Mouse (Mus musculus) kidney, adult 2 months (tissue): ENCODE measurements around the gene Dcbld1. TPM values are rescaled to one million over a fixed set of nuclear protein-coding genes. Genes with fewer than 3 reads are reported as not detected.
A peak's percentile ranks its signal among the peaks of the same experiment; 100 is the strongest.
"Not testable (repeated sequence)": the region's sequence is repeated elsewhere in the genome, so short reads cannot be mapped to it uniquely, and the experiment has no call there.

ENCODE experiments used
- DNase-seq: peaks from one replicate; pipeline ENCODE4 v3.0.0; 2021
- H3K27ac ChIP-seq: fragments of 200-500 bp; 2 replicates; pipeline ENCODE4 v1.5.1; 2012; ENCODE audit warnings: low read depth, low read length, control low read depth, inconsistent platforms; ENCODE audit not compliant: insufficient read depth
- H3K27me3 ChIP-seq: fragments of 200-500 bp; replicated peaks from 2 replicates; pipeline ENCODE4 v1.6.1; 2012; ENCODE audit warnings: mild to moderate bottlenecking, moderate library complexity, low read length, inconsistent platforms; ENCODE audit not compliant: control insufficient read depth, insufficient read depth
- H3K36me3 ChIP-seq: fragments of 200-500 bp; 2 replicates; pipeline ENCODE4 v1.6.1; 2012; ENCODE audit warnings: mild to moderate bottlenecking, moderate library complexity, low read length, inconsistent platforms; ENCODE audit not compliant: control insufficient read depth, insufficient read depth
- H3K4me1 ChIP-seq: fragments of 200-500 bp; 2 replicates; pipeline ENCODE4 v1.6.1; 2011; ENCODE audit warnings: low read length; ENCODE audit not compliant: control insufficient read depth, insufficient read depth
- H3K4me3 ChIP-seq: fragments of 200-500 bp; 2 replicates; pipeline ENCODE4 v1.5.1; 2011; ENCODE audit warnings: mild to moderate bottlenecking, low read depth, low read length, control low read depth; ENCODE audit not compliant: insufficient read depth
- CTCF ChIP-seq: fragments of 200-500 bp; conservative IDR thresholded peaks from 2 replicates; pipeline ENCODE4 v1.5.1; 2011; ENCODE audit warnings: low read depth, mild to moderate bottlenecking, control low read depth, low read length, moderate library complexity, mixed read lengths; ENCODE audit not compliant: insufficient read depth, insufficient read length
- POLR2A ChIP-seq: fragments of 200-500 bp; IDR thresholded peaks from one replicate; pipeline ENCODE4 v1.6.1; 2011; ENCODE audit warnings: low read depth, low read length, control low read depth
- WGBS: fragments of 180-500 bp; shearing (Covaris S2); methylation state at CpG from one replicate; pipeline ENCODE4 v1.1.7; 2018; 5-methylcytosine and 5-hydroxymethylcytosine counted together
- polyA plus RNA-seq: library from polyadenylated mRNA; depleted of rRNA; stranded (reverse); fragments of >200 nt; gene quantifications from 2 replicates; pipeline ENCODE4 v1.2.3, GENCODE M21; 2012

The Dcbld1 gene
- polyA plus RNA-seq, 1 experiment = 10.3 TPM

DNA sequence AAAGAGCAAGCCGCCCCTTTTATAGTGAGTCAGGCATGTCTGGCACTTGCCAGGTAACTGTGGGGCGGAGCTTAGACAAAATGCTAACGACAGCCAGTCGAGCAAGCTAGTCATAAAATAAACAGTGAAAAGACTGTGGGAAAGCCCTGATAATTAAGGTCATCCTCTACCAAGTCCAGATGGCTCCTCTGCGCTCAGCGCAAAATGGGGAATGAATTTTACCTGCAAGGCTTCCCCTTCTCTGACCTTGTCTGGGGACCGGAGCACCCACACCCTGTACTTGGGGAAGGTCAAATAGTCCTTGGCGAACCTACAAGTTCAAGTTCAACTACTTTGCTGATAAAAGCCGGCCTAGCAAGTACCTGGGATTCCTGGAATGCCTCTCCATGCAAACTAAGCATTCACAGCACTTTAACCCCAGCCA lies 44.6 kb downstream of the Dcbld1 start:
- Histone ChIP-seq H3K27me3 (no peaks in the 10 kb centered on the region), H3K4me3 (no peak overlapping the region), H3K4me1 (peaks cover 30% of the 10 kb centered on the region), H3K27ac (peak overlapping the region; percentile 79), H3K36me3 (no peaks in the 10 kb centered on the region)
- WGBS = 39% methylated on average over 9 of the region's 9 CpGs
- TF ChIP-seq CTCF (no peak), POLR2A (no peak)
- DNase-seq = peak; percentile 84

DNA sequence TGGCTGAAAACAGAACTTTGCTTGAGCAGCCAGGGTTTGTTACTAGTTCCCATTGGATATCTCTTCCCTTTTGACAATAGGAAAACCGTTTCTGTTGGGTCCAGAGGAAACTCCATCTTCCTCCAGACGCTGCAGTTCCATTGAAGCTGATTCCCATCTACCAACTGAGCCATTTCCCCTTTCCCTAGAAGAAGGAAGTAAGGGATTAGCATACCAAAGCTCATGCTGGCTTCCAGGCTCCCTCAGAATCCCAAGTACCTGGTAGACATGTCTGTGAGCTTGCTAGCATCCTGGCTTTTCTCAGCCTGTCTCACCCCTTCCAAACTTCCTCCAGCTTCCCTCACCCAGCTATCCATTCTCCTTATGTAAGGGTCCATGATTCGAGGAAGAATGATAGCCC lies 45.4 kb downstream of the Dcbld1 start:
- H3K4me3 ChIP-seq = no peak overlapping the region
- WGBS = 76% methylated on average over 3 of the region's 3 CpGs
- H3K27ac ChIP-seq = peak overlapping the region; percentile 79
- H3K4me1 ChIP-seq = peaks cover 29% of the 10 kb centered on the region
- no peaks in the 10 kb centered on the region for H3K27me3 ChIP-seq
- TF ChIP-seq POLR2A = no peak
- no peak for DNase-seq
- H3K36me3 ChIP-seq = no peaks in the 10 kb centered on the region

DNA sequence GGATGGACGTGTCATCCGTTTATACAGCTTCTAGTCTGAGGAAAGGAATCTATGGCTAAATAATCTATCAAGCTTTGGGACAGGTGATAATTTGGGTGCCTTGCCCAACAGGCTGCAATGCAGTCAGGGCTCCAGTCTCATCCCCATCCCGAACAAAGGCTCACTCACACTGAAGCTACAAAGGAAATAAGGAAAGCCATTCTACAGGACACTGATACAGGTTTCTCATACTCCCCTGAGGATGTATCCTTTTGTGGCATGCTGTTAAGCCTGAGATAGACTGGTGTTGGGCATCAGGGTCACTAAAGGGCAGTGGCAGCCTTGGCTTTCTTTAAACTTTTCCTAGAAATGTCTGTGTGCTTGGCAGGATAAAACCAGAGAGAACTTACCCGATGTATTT lies 46.5 kb downstream of the Dcbld1 start:
- no peaks in the 10 kb centered on the region for H3K27me3 ChIP-seq
- TF ChIP-seq CTCF (no peak), POLR2A (no peak)
- no peak for DNase-seq
- H3K4me1 ChIP-seq = peaks cover 29% of the 10 kb centered on the region
- peak overlapping the region; percentile 22; the same call in 1 of the 2 replicates for H3K27ac ChIP-seq
- WGBS = 81% methylated on average over 4 of the region's 4 CpGs
- H3K4me3 ChIP-seq = no peak overlapping the region
- no peaks in the 10 kb centered on the region for H3K36me3 ChIP-seq

DNA sequence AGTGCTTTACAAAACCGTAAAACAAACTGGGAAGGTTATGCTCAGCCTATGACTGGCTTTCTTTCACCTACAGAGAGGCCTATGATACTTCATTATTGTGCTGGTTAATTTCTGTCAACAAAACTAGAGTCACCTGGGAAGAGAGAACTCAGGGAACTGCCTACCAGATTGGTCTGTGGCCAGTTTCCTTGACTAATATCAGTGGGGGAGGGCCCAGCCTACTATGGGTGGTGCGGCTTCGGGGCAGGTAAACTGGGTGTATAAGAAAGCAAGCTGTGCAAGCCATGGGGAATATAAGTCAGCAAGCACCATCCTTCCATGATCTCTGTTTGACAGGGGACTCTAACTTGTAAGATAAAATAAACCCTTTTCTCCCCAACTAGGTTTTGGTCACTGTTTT lies 47.2 kb downstream of the Dcbld1 start:
- Histone ChIP-seq H3K36me3 (no peaks in the 10 kb centered on the region), H3K4me1 (peaks cover 27% of the 10 kb centered on the region), H3K27me3 (no peaks in the 10 kb centered on the region), H3K4me3 (no peak overlapping the region), H3K27ac (0 out of 2 replicates have a peak overlapping the region, but pooled peaks have one; percentile 20)
- peak; percentile 43 for DNase-seq
- 64% methylated on average over 3 of the region's 3 CpGs for WGBS
- TF ChIP-seq POLR2A = no peak
- TF ChIP-seq CTCF = no peak

DNA sequence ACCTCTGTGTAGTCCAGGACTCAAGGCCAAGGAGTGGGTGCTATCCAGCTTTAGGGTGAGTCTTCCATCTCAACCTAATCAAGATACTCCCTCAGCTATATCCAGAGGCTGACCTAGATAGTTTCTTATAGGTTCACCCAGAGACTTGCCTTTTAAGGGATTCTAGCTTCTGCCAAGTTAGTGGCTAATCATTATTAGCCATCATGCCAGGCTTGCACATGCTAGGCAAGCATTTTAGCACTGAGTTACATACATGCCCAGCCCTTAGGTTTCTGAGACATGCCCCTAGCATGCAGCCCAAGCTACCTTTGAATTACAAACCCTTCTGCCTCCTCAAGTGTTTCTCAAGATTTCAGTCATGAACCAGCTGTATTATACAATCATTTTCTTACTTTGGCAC lies 47.9 kb downstream of the Dcbld1 start:
- peak overlapping the region; percentile 77 for H3K27ac ChIP-seq
- no peaks in the 10 kb centered on the region for H3K36me3 ChIP-seq
- H3K4me1 ChIP-seq = peaks cover 27% of the 10 kb centered on the region
- peak; percentile 59 for DNase-seq
- no peak overlapping the region for H3K4me3 ChIP-seq
- H3K27me3 ChIP-seq = no peaks in the 10 kb centered on the region
- TF ChIP-seq CTCF (no peak), POLR2A (no peak)

DNA sequence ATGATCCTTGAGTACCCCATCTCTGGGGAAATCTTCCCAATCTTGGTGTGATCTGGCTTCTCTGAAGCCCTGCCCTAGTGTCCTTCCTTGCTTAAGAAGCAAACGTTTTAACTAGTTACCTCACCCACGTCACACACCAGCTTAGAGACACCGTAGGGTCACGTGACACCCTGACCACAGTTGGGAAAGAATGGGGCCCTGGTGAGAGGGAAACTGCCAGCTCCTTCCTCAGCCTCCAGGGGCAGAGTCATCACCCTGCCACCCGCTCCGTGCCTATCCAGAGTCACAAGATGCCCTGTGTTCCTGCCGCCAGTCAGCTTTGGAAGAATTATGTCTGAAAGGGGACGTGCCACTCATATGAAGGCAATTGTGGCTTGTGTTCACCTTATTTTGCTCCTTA lies 51.2 kb downstream of the Dcbld1 start:
- Histone ChIP-seq H3K27me3 (no peaks in the 10 kb centered on the region), H3K4me1 (peaks cover 15% of the 10 kb centered on the region; the same call in 1 of the 2 replicates), H3K36me3 (no peaks in the 10 kb centered on the region), H3K27ac (no peak overlapping the region), H3K4me3 (no peak overlapping the region)
- DNase-seq = no peak
- 60% methylated on average over 8 of the region's 8 CpGs for WGBS
- no peak for TF ChIP-seq CTCF
- no peak for TF ChIP-seq POLR2A

DNA sequence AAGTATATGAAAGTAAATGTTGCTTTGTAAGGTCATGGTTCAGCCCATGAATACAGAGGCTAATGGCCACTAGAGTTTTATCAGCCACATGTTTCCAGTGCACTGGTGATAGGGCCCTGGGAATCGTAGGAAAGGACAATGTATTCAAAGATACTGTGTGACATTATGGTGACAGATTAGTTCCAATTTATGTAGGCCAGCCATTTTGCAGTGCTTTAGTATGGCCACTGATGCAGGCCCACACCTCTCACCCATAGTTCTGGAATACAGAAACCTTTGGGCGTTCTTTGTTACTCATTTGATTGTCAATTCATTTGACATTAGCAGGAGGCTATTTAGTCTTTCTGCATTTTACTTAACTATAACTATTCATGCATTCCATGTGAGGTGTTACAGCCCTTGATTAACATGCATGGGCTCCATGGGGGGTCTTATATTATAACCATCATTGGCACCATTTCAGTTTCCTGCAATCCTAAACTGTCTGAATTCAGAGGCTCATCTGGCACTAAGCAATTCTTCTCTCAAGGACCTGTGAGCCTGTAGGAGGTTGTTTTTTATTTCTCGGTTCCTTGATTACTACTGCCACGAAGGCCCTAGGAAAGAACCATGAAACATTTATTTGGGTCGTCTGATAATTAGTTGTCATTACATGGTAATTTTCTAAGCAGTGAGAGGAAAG lies 54.6 kb downstream of the Dcbld1 start:
- TF ChIP-seq CTCF (no peak), POLR2A (no peak)
- 60% methylated on average over 5 of the region's 5 CpGs for WGBS
- H3K27me3 ChIP-seq = no peaks in the 10 kb centered on the region
- no peak for DNase-seq
- H3K36me3 ChIP-seq = no peaks in the 10 kb centered on the region
- no peak overlapping the region for H3K4me3 ChIP-seq
- H3K27ac ChIP-seq = no peak overlapping the region
- no peaks in the 10 kb centered on the region for H3K4me1 ChIP-seq

DNA sequence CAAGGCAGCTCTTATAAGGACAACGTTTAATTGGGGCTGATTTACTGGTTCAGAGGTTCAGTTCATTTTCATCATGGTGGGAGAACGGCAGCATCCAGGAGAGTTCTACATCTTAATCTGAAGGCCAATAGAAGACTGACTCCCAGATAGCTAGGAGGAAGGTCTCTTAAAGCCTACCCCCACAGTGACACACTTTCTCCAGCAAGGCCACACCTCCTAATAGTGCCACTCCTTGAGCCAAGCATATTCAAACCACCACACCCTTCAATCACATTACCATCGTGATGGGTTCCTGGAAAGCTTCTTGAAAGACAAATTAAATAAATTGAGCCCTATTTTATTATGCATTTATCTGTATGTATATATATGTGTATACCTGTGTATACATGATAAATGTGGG lies 55.8 kb downstream of the Dcbld1 start:
- no peaks in the 10 kb centered on the region for H3K27me3 ChIP-seq
- H3K27ac ChIP-seq = no peak overlapping the region
- no peak overlapping the region for H3K4me3 ChIP-seq
- no peak for DNase-seq
- no peaks in the 10 kb centered on the region for H3K36me3 ChIP-seq
- no peak for TF ChIP-seq POLR2A
- no peak for TF ChIP-seq CTCF
- WGBS = 79% methylated on average over 3 of the region's 3 CpGs
- no peaks in the 10 kb centered on the region for H3K4me1 ChIP-seq

DNA sequence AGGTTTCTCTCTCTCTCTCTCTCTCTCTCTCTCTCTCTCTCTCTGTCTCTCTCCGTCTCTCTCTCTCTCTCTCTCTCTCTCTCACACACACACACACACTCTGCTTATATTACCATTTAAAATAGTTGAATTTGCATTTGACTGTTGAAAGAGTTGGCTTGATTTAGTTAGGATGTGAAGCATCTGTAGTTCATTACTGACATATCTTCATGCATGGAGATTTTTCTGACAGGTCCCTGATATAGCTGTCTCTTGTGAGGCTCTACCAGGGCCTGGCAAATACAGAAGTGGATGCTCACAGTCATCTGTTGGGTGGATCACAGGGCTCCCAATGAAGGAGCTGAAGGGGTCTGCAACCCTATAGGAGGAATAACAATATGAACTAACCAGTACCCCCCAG lies 59.0 kb downstream of the Dcbld1 start:
- not testable (repeated sequence) for H3K36me3 ChIP-seq, H3K27ac ChIP-seq, H3K27me3 ChIP-seq, H3K4me1 ChIP-seq, DNase-seq, H3K4me3 ChIP-seq
- WGBS = 50% methylated on average over 1 of the region's 1 CpGs
